ENCODE assay signal across 19 mouse cellular contexts in genomic region chr16:8678035-8678434, GRCm38 (mm10). TPM values are rescaled to one million over a fixed set of nuclear protein-coding genes. Genes with fewer than 3 reads are reported as not detected.
DNase-seq lines count a peak whose midpoint lies in the region; ATAC-seq and TF ChIP-seq lines count a peak whose summit lies in the region.
"Had no signal": no experiment of that assay in that cellular context is flagged by ENCODE, and none has a peak within 500 bp of the region (broad histone marks: within the 10 kb centered on the region; RNA-seq: fewer than 3 reads in every experiment).

No protein-coding gene starts in this region.

- DNase-seq in adrenal gland, postnatal 10 days: peak; percentile 69
- no peak for DNase-seq in adrenal gland, adult 8-10 months
- DNase-seq in ovary, adult 18-20 months (ENCODE audit: low spot score): peak; percentile 37
- DNase-seq in ovary, postnatal 36 days (ENCODE audit: low spot score): no peak
- DNase-seq in liver, postnatal 0 days: peak; percentile 81
- DNase-seq in forebrain, embryonic 10.5 days (ENCODE audit: extremely low spot score, low spot score): no peak
- no peak for DNase-seq in left cerebral cortex, postnatal 25 days (ENCODE audit: low spot score in 2 of 2)
- DNase-seq: cerebellum, postnatal 25 days; gastrocnemius, postnatal 25 days; heart, postnatal 4 days; midbrain, embryonic 14.5 days had no signal

- no peaks in the 10 kb centered on the region for H3K36me3 ChIP-seq in liver, postnatal 0 days (replicated peaks; ENCODE audit: insufficient read depth, low read length)
- no peaks in the 10 kb centered on the region for H3K36me3 ChIP-seq in forebrain, embryonic 10.5 days (replicated peaks)
- H3K36me3 ChIP-seq in hindbrain, embryonic 12.5 days: no peaks in the 10 kb centered on the region
- H3K36me3 ChIP-seq: embryonic facial prominence, embryonic 15.5 days; lung, embryonic 15.5 days had no signal

- H3K4me3 ChIP-seq in liver, postnatal 0 days (ENCODE audit: low read depth, low read length): no peak overlapping the region
- no peak overlapping the region for H3K4me3 ChIP-seq in forebrain, embryonic 10.5 days
- no peak overlapping the region for H3K4me3 ChIP-seq in hindbrain, embryonic 12.5 days
- H3K4me3 ChIP-seq: embryonic facial prominence, embryonic 15.5 days; lung, embryonic 15.5 days had no signal

- intact Hi-C loops in left cerebral cortex, postnatal 25 days (cut with DNase I): no loop called here

- H3K27ac ChIP-seq in liver, postnatal 0 days (ENCODE audit: low read depth): peak overlapping the region; percentile 95
- H3K27ac ChIP-seq in forebrain, embryonic 10.5 days: no peak overlapping the region
- H3K27ac ChIP-seq in hindbrain, embryonic 12.5 days: no peak overlapping the region
- H3K27ac ChIP-seq: embryonic facial prominence, embryonic 15.5 days; lung, embryonic 15.5 days had no signal

- ATAC-seq in liver, postnatal 0 days: peak; percentile 23; the same call in 1 of the 2 replicates
- ATAC-seq in hindbrain, embryonic 12.5 days (ENCODE audit: low FRiP score): no peak
- ATAC-seq: inflammation-experienced regulatory T-cells, adult 6 months had no signal

- no peak for TF ChIP-seq CTCF in liver, postnatal 0 days (IDR thresholded peaks at IDR 0.05; ENCODE audit: low read depth)

- 39% methylated on average over 5 of the region's 5 CpGs for WGBS in liver, postnatal 0 days (ENCODE audit: insufficient replicate concordance)
- 69% methylated on average over 5 of the region's 5 CpGs for WGBS in forebrain, embryonic 10.5 days
- WGBS in hindbrain, embryonic 12.5 days: 48% methylated on average over 5 of the region's 5 CpGs

- H3K4me2 ChIP-seq in liver, postnatal 0 days (ENCODE audit: low read depth, low read length): peak overlapping the region; percentile 36; the same call in 1 of the 2 replicates
- H3K4me2 ChIP-seq in hindbrain, embryonic 12.5 days (replicated peaks): no peak overlapping the region
- H3K4me2 ChIP-seq: embryonic facial prominence, embryonic 15.5 days; heart, embryonic 11.5 days; lung, embryonic 15.5 days had no signal

- H3K9me3 ChIP-seq in liver, postnatal 0 days (ENCODE audit: low read length): no peaks in the 10 kb centered on the region
- no peaks in the 10 kb centered on the region for H3K9me3 ChIP-seq in forebrain, embryonic 10.5 days
- H3K9me3 ChIP-seq in hindbrain, embryonic 12.5 days (replicated peaks): no peaks in the 10 kb centered on the region
- H3K9me3 ChIP-seq: embryonic facial prominence, embryonic 15.5 days; lung, embryonic 15.5 days had no signal

- no peak for TF ChIP-seq EP300 in liver, postnatal 0 days (IDR thresholded peaks at IDR 0.05; ENCODE audit: low read depth)

- no peak overlapping the region; the same call in 1 of the 2 replicates for H3K9ac ChIP-seq in liver, postnatal 0 days (replicated peaks)
- no peak overlapping the region for H3K9ac ChIP-seq in hindbrain, embryonic 12.5 days
- H3K9ac ChIP-seq: embryonic facial prominence, embryonic 15.5 days; lung, embryonic 15.5 days had no signal

- peaks cover 39% of the 10 kb centered on the region for H3K4me1 ChIP-seq in liver, postnatal 0 days (ENCODE audit: insufficient read depth)
- 0 out of 2 replicates have a peak, but pooled peaks cover 4% of the 10 kb centered on the region for H3K4me1 ChIP-seq in forebrain, embryonic 10.5 days
- no peaks in the 10 kb centered on the region for H3K4me1 ChIP-seq in hindbrain, embryonic 12.5 days
- H3K4me1 ChIP-seq: embryonic facial prominence, embryonic 15.5 days; lung, embryonic 15.5 days had no signal

- H3K27me3 ChIP-seq in liver, postnatal 0 days (ENCODE audit: insufficient read depth, low read length): no peaks in the 10 kb centered on the region
- peaks cover 13% of the 10 kb centered on the region for H3K27me3 ChIP-seq in forebrain, embryonic 10.5 days (ENCODE audit: poor library complexity, severe bottlenecking)
- H3K27me3 ChIP-seq in hindbrain, embryonic 12.5 days: peaks cover 10% of the 10 kb centered on the region
- H3K27me3 ChIP-seq: lung, embryonic 15.5 days had no signal

RNA-seq across cellular contexts. Expression of gene Gm5767, which starts 2.5 kb away (rescaled TPM):
- total RNA-seq in adrenal gland, postnatal 10 days (2021): not detected
- not detected for total RNA-seq in adrenal gland, adult 8-10 months (2022)
- 0.43 TPM in 1 of 2 replicates, not detected in the other for polyA plus RNA-seq in liver, postnatal 0 days (2015; fragmentation: Nextera tagmentation; extraction: Ambion mirVana)
- polyA plus RNA-seq in forebrain, embryonic 10.5 days (2016; fragmentation: Nextera tagmentation; extraction: Ambion mirVana): 0.26 TPM in 1 of 2 replicates, not detected in the other
- polyA plus RNA-seq in hindbrain, embryonic 12.5 days (2016; fragmentation: Nextera tagmentation; extraction: Ambion mirVana): not detected in 2 replicates
- total RNA-seq in left cerebral cortex, postnatal 25 days (2021): not detected
- total RNA-seq: gastrocnemius, postnatal 25 days; heart, postnatal 4 days; layer of hippocampus, adult 8-10 months; left cerebral cortex, postnatal 14 days had no signal
- polyA plus RNA-seq: embryonic facial prominence, embryonic 15.5 days; heart, embryonic 11.5 days; inflammation-experienced regulatory T-cells, adult 6 months; lung, embryonic 15.5 days; midbrain, embryonic 14.5 days; neural tube, embryonic 11.5 days had no signal

RNA-seq across cellular contexts. Expression of gene Carhsp1, which starts 6.1 kb away (rescaled TPM):
- total RNA-seq in adrenal gland, postnatal 10 days (2021): 10 to 100 TPM; 76.8 to 85.6 TPM
- total RNA-seq in adrenal gland, adult 8-10 months (2022): 100 to 1,000 TPM in 2 of 4 experiments, 10 to 100 TPM in 2; 47.3 to 133 (median 83.9) TPM
- 65.4 and 71.2 TPM in 2 replicates for polyA plus RNA-seq in liver, postnatal 0 days (2015; fragmentation: Nextera tagmentation; extraction: Ambion mirVana)
- 137 and 143 TPM in 2 replicates for polyA plus RNA-seq in forebrain, embryonic 10.5 days (2016; fragmentation: Nextera tagmentation; extraction: Ambion mirVana)
- polyA plus RNA-seq in hindbrain, embryonic 12.5 days (2016; fragmentation: Nextera tagmentation; extraction: Ambion mirVana): 229 and 234 TPM in 2 replicates
- 10 to 100 TPM; 13.2 to 19.4 TPM for total RNA-seq in left cerebral cortex, postnatal 25 days (2021)

RNA-seq across cellular contexts. Expression of gene Tmem186, which starts 40.5 kb away (rescaled TPM):
- 10 to 100 TPM; 19.0 to 22.4 TPM for total RNA-seq in adrenal gland, postnatal 10 days (2021)
- 10 to 100 TPM; 22.7 to 24.9 (median 23.8) TPM for total RNA-seq in adrenal gland, adult 8-10 months (2022)
- 6.2 and 7.0 TPM in 2 replicates for polyA plus RNA-seq in liver, postnatal 0 days (2015; fragmentation: Nextera tagmentation; extraction: Ambion mirVana)
- 27.1 and 27.5 TPM in 2 replicates for polyA plus RNA-seq in forebrain, embryonic 10.5 days (2016; fragmentation: Nextera tagmentation; extraction: Ambion mirVana)
- polyA plus RNA-seq in hindbrain, embryonic 12.5 days (2016; fragmentation: Nextera tagmentation; extraction: Ambion mirVana): 22.6 and 23.0 TPM in 2 replicates
- 10 to 100 TPM; 12.6 to 12.8 TPM for total RNA-seq in left cerebral cortex, postnatal 25 days (2021)

RNA-seq across cellular contexts. Expression of gene Pmm2, which starts 40.6 kb away (rescaled TPM):
- total RNA-seq in adrenal gland, postnatal 10 days (2021): 10 to 100 TPM; 56.9 to 74.1 TPM
- total RNA-seq in adrenal gland, adult 8-10 months (2022): 10 to 100 TPM; 56.5 to 79.9 (median 70.5) TPM
- 37.2 and 38.0 TPM in 2 replicates for polyA plus RNA-seq in liver, postnatal 0 days (2015; fragmentation: Nextera tagmentation; extraction: Ambion mirVana)
- polyA plus RNA-seq in forebrain, embryonic 10.5 days (2016; fragmentation: Nextera tagmentation; extraction: Ambion mirVana): 49.8 and 54.4 TPM in 2 replicates
- 49.6 and 51.0 TPM in 2 replicates for polyA plus RNA-seq in hindbrain, embryonic 12.5 days (2016; fragmentation: Nextera tagmentation; extraction: Ambion mirVana)
- 10 to 100 TPM; 26.8 to 31.0 TPM for total RNA-seq in left cerebral cortex, postnatal 25 days (2021)

Comparison
In these comparisons a context has a peak if more than half of its experiments do, and no peak if none do; other contexts are left out.
1. DNase-seq: peak in adrenal gland, postnatal 10 days (single experiment), ovary, adult 18-20 months (single experiment) and liver, postnatal 0 days (single experiment); none in adrenal gland, adult 8-10 months (single experiment), ovary, postnatal 36 days (single experiment), forebrain, embryonic 10.5 days (single experiment) and left cerebral cortex, postnatal 25 days (0 of 2).